Comparison of ENCODE assay signal across 15 mouse cellular contexts in the genomic region with DNA sequence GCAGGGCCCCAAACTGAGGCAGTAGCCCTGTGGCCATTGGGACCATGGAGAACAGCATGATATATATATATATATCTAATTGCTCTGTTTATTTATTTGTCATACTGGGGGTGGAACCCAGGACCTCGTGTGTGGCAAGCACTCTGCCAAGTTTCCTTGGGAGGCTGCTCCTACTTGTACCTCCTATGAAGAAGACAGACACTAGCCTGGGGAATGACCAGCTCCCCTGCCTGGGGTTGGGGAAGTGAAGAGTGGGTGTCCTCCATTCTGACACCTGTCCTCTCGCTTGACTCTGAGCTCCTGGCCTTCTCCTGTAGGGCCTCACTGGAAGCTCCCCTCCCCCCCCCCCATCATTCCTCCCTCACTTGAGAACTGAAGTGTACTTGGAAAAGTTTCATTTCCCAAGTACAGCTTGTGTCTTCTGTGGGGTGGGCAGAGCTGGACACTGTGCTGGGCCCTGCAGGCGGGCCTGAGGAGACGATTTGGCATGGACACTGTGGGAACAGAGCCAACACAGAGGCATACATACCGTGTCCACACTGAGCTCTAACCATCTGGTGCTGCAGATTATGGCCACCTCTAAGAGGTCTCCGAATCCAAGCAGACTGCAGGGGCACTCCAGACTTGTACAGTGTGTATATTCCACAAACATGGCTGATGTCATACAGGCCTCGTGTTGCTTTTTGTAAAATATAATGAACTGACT. TPM values are rescaled to one million over a fixed set of nuclear protein-coding genes. Genes with fewer than 3 reads are reported as not detected.
DNase-seq lines count a peak whose midpoint lies in the region; ATAC-seq lines count a peak whose summit lies in the region.
"Had no signal": no experiment of that assay in that cellular context is flagged by ENCODE, and none has a peak within 500 bp of the region (broad histone marks: within the 10 kb centered on the region; RNA-seq: fewer than 3 reads in every experiment).

No protein-coding gene starts in this region.

- H3K4me1 ChIP-seq in hindbrain, embryonic 15.5 days (replicated peaks): 0 out of 2 replicates have a peak, but pooled peaks cover 3% of the 10 kb centered on the region
- H3K4me1 ChIP-seq in hindbrain, embryonic 10.5 days (replicated peaks): peaks cover 18% of the 10 kb centered on the region
- peaks cover 11% of the 10 kb centered on the region for H3K4me1 ChIP-seq in lung, embryonic 16.5 days (replicated peaks; ENCODE audit: control insufficient read depth, insufficient read depth, low read length)

- WGBS in hindbrain, embryonic 15.5 days: 45% methylated on average over 7 of the region's 7 CpGs
- 76% methylated on average over 7 of the region's 7 CpGs for WGBS in hindbrain, embryonic 10.5 days
- WGBS in lung, embryonic 16.5 days: 23% methylated on average over 7 of the region's 7 CpGs

- no peaks in the 10 kb centered on the region for H3K27me3 ChIP-seq in hindbrain, embryonic 15.5 days
- no peaks in the 10 kb centered on the region for H3K27me3 ChIP-seq in hindbrain, embryonic 10.5 days (ENCODE audit: insufficient read depth, poor library complexity, severe bottlenecking)
- H3K27me3 ChIP-seq in lung, embryonic 16.5 days (ENCODE audit: control insufficient read depth, insufficient read depth, low read depth, low read length): no peaks in the 10 kb centered on the region
- H3K27me3 ChIP-seq: hindbrain, embryonic 13.5 days; limb, embryonic 12.5 days had no signal

- peak; percentile 40; the same call in 1 of the 2 replicates for ATAC-seq in hindbrain, embryonic 15.5 days (ENCODE audit: low FRiP score, low read depth)
- peak; percentile 67 for ATAC-seq in lung, embryonic 16.5 days (ENCODE audit: low read depth)

- H3K36me3 ChIP-seq in hindbrain, embryonic 15.5 days: no peaks in the 10 kb centered on the region
- H3K36me3 ChIP-seq in hindbrain, embryonic 10.5 days: no peaks in the 10 kb centered on the region
- H3K36me3 ChIP-seq in lung, embryonic 16.5 days (ENCODE audit: control insufficient read depth, insufficient read depth, low read length): no peaks in the 10 kb centered on the region
- H3K36me3 ChIP-seq: hindbrain, embryonic 13.5 days; limb, embryonic 12.5 days had no signal

- no peak overlapping the region for H3K9ac ChIP-seq in hindbrain, embryonic 15.5 days
- no peak overlapping the region for H3K9ac ChIP-seq in lung, embryonic 16.5 days (ENCODE audit: low read length)
- H3K9ac ChIP-seq: hindbrain, embryonic 13.5 days; limb, embryonic 12.5 days had no signal

- DNase-seq in hindbrain, embryonic 10.5 days (ENCODE audit: low spot score): no peak
- DNase-seq in lung, postnatal 36 days: no peak
- peak; percentile 47 for DNase-seq in NIH3T3 (ENCODE audit: low read depth)
- peak; percentile 90 for DNase-seq in cerebellum, adult 9-10 months
- DNase-seq in thymus, postnatal 0 days (ENCODE audit: low spot score): no peak
- DNase-seq in frontal cortex, postnatal 14 days (ENCODE audit: low spot score in 2 of 2): no peak
- DNase-seq: kidney, postnatal 25 days; layer of hippocampus, postnatal 36 days; lung, postnatal 14 days had no signal

- no peak overlapping the region for H3K4me2 ChIP-seq in hindbrain, embryonic 15.5 days
- no peak overlapping the region for H3K4me2 ChIP-seq in lung, embryonic 16.5 days (ENCODE audit: low read depth, low read length)
- H3K4me2 ChIP-seq: heart, embryonic 11.5 days; hindbrain, embryonic 13.5 days; limb, embryonic 12.5 days had no signal

- H3K9me3 ChIP-seq in hindbrain, embryonic 15.5 days: no peaks in the 10 kb centered on the region
- no peaks in the 10 kb centered on the region for H3K9me3 ChIP-seq in hindbrain, embryonic 10.5 days
- H3K9me3 ChIP-seq in lung, embryonic 16.5 days (ENCODE audit: control insufficient read depth, low read length): no peaks in the 10 kb centered on the region
- H3K9me3 ChIP-seq: hindbrain, embryonic 13.5 days; limb, embryonic 12.5 days had no signal

- no peak overlapping the region for H3K27ac ChIP-seq in hindbrain, embryonic 15.5 days (replicated peaks)
- H3K27ac ChIP-seq in hindbrain, embryonic 10.5 days: no peak overlapping the region
- H3K27ac ChIP-seq in lung, embryonic 16.5 days (ENCODE audit: low read length): no peak overlapping the region
- H3K27ac ChIP-seq: hindbrain, embryonic 13.5 days; limb, embryonic 12.5 days had no signal

- H3K4me3 ChIP-seq in hindbrain, embryonic 15.5 days: no peak overlapping the region
- H3K4me3 ChIP-seq in hindbrain, embryonic 10.5 days: no peak overlapping the region
- H3K4me3 ChIP-seq in lung, embryonic 16.5 days (ENCODE audit: low read length): no peak overlapping the region
- H3K4me3 ChIP-seq: erythroblast, embryonic 14.5 days; hindbrain, embryonic 13.5 days; limb, embryonic 12.5 days had no signal

RNA-seq across cellular contexts. Expression of a gene that starts 23.5 kb away (rescaled TPM):
- 18.0 and 21.3 TPM in 2 replicates for polyA plus RNA-seq in hindbrain, embryonic 15.5 days (2015; fragmentation: Nextera tagmentation; extraction: Ambion mirVana)
- 6.2 and 8.4 TPM in 2 replicates for polyA plus RNA-seq in hindbrain, embryonic 10.5 days (2016; fragmentation: Nextera tagmentation; extraction: Ambion mirVana)
- 9.2 and 10.9 TPM in 2 replicates for polyA plus RNA-seq in lung, embryonic 16.5 days (2015; fragmentation: Nextera tagmentation; extraction: Ambion mirVana)
- 2.2 and 2.8 TPM in 2 replicates for polyA plus RNA-seq in thymus, postnatal 0 days (2015; fragmentation: Nextera tagmentation; extraction: Ambion mirVana)

Comparison
In these comparisons a context has a peak if more than half of its experiments do, and no peak if none do; other contexts are left out.
1. DNase-seq: peak in NIH3T3 (single experiment) and cerebellum, adult 9-10 months (single experiment); none in hindbrain, embryonic 10.5 days (single experiment), lung, postnatal 36 days (single experiment), thymus, postnatal 0 days (single experiment) and frontal cortex, postnatal 14 days (0 of 2).